Comparison of ENCODE assay signal across 21 mouse cellular contexts in genomic region chr16:8489340-8489739, GRCm38 (mm10). TPM values are rescaled to one million over a fixed set of nuclear protein-coding genes. Genes with fewer than 3 reads are reported as not detected.
DNase-seq lines count a peak whose midpoint lies in the region; ATAC-seq and TF ChIP-seq lines count a peak whose summit lies in the region.
"Had no signal": no experiment of that assay in that cellular context is flagged by ENCODE, and none has a peak within 500 bp of the region (broad histone marks: within the 10 kb centered on the region; RNA-seq: fewer than 3 reads in every experiment).

No protein-coding gene starts in this region.

- TF ChIP-seq EP300 in heart, adult 2 months (IDR thresholded peaks at IDR 0.05; ENCODE audit: insufficient read depth, low read depth, low read length), result no peak
- no peak for TF ChIP-seq EP300 in liver, postnatal 0 days (IDR thresholded peaks at IDR 0.05; ENCODE audit: low read depth)

- H3K79me2 ChIP-seq in heart, adult 2 months (replicated peaks; ENCODE audit: control insufficient read depth, insufficient read depth, low read length), result no peaks in the 10 kb centered on the region
- no peaks in the 10 kb centered on the region for H3K79me2 ChIP-seq in liver, adult 2 months (ENCODE audit: control insufficient read depth, insufficient read depth, low read length)

- no peak overlapping the region for H3K4me3 ChIP-seq in heart, embryonic 10.5 days
- no peak overlapping the region for H3K4me3 ChIP-seq in heart, adult 2 months
- H3K4me3 ChIP-seq in liver, adult 2 months (ENCODE audit: insufficient read depth, low read depth, low read length), result no peak overlapping the region
- H3K4me3 ChIP-seq in liver, postnatal 0 days (ENCODE audit: low read depth, low read length), result no peak overlapping the region
- H3K4me3 ChIP-seq: embryonic facial prominence, embryonic 15.5 days; erythroblast, embryonic 14.5 days; forebrain, embryonic 10.5 days; heart, embryonic 12.5 days; hindbrain, embryonic 12.5 days had no signal

- no peak for TF ChIP-seq CTCF in heart, adult 2 months (IDR thresholded peaks at IDR 0.05)
- no peak for TF ChIP-seq CTCF in liver, adult 2 months (IDR thresholded peaks at IDR 0.05; ENCODE audit: low read depth, low read length)
- TF ChIP-seq CTCF in liver, postnatal 0 days (IDR thresholded peaks at IDR 0.05; ENCODE audit: low read depth), result no peak

- no peak overlapping the region for H3K4me2 ChIP-seq in liver, postnatal 0 days (ENCODE audit: low read depth, low read length)
- H3K4me2 ChIP-seq: embryonic facial prominence, embryonic 15.5 days; heart, embryonic 12.5 days; hindbrain, embryonic 12.5 days had no signal

- H3K9me3 ChIP-seq in heart, embryonic 10.5 days, result no peaks in the 10 kb centered on the region
- no peaks in the 10 kb centered on the region for H3K9me3 ChIP-seq in liver, postnatal 0 days (ENCODE audit: low read length)
- H3K9me3 ChIP-seq: embryonic facial prominence, embryonic 15.5 days; forebrain, embryonic 10.5 days; heart, embryonic 12.5 days; hindbrain, embryonic 12.5 days had no signal

- no peak overlapping the region for H3K9ac ChIP-seq in heart, adult 2 months (ENCODE audit: low read depth, low read length)
- no peak overlapping the region for H3K9ac ChIP-seq in liver, adult 2 months (ENCODE audit: low read depth, low read length)
- no peak overlapping the region for H3K9ac ChIP-seq in liver, postnatal 0 days (replicated peaks)
- H3K9ac ChIP-seq: embryonic facial prominence, embryonic 15.5 days; heart, embryonic 12.5 days; hindbrain, embryonic 12.5 days had no signal

- intact Hi-C loops in heart, adult 2 months (cut with DNase I), result no loop called here

- no peaks in the 10 kb centered on the region for H3K4me1 ChIP-seq in heart, embryonic 10.5 days
- no peaks in the 10 kb centered on the region for H3K4me1 ChIP-seq in heart, adult 2 months (ENCODE audit: control insufficient read depth, insufficient read depth, low read length)
- no peaks in the 10 kb centered on the region for H3K4me1 ChIP-seq in liver, adult 2 months (ENCODE audit: control insufficient read depth, insufficient read depth, low read length)
- H3K4me1 ChIP-seq in liver, postnatal 0 days (ENCODE audit: insufficient read depth), result no peaks in the 10 kb centered on the region
- H3K4me1 ChIP-seq: embryonic facial prominence, embryonic 15.5 days; heart, embryonic 12.5 days had no signal

- no peaks in the 10 kb centered on the region for H3K27me3 ChIP-seq in heart, embryonic 10.5 days (ENCODE audit: insufficient read depth, poor library complexity, severe bottlenecking)
- no peaks in the 10 kb centered on the region for H3K27me3 ChIP-seq in heart, adult 2 months (ENCODE audit: control insufficient read depth, insufficient read depth, low read length)
- no peaks in the 10 kb centered on the region for H3K27me3 ChIP-seq in liver, adult 2 months (ENCODE audit: control insufficient read depth, insufficient read depth, low read length)
- H3K27me3 ChIP-seq in liver, postnatal 0 days (ENCODE audit: insufficient read depth, low read length), result no peaks in the 10 kb centered on the region
- H3K27me3 ChIP-seq: CH12.LX; embryonic facial prominence, embryonic 15.5 days; heart, embryonic 12.5 days; hindbrain, embryonic 12.5 days; Patski had no signal

- H3K36me3 ChIP-seq in heart, embryonic 10.5 days, result peaks cover 49% of the 10 kb centered on the region
- H3K36me3 ChIP-seq in heart, adult 2 months (ENCODE audit: control insufficient read depth, insufficient read depth, low read length), result no peaks in the 10 kb centered on the region
- H3K36me3 ChIP-seq in liver, adult 2 months (ENCODE audit: control insufficient read depth, insufficient read depth, low read length), result peaks cover 2% of the 10 kb centered on the region; the same call in 1 of the 2 replicates
- 0 out of 2 replicates have a peak, but pooled peaks cover 3% of the 10 kb centered on the region for H3K36me3 ChIP-seq in liver, postnatal 0 days (replicated peaks; ENCODE audit: insufficient read depth, low read length)

- DNase-seq in cerebellum, postnatal 14 days, result peak; percentile 28 to 33
- DNase-seq in cerebellum, adult 8-10 months, result no peak
- peak; percentile 70 for DNase-seq in heart, embryonic 10.5 days (ENCODE audit: low spot score)
- no peak for DNase-seq in heart, adult 2 months
- peak; percentile 28 for DNase-seq in liver, adult 2 months (ENCODE audit: extremely low read depth, low read depth, low spot score)
- DNase-seq in liver, postnatal 0 days, result no peak
- DNase-seq: adrenal gland, postnatal 14 days; embryo, embryonic 11 days; gastrocnemius, postnatal 10 days; heart, adult 18-20 months; kidney, adult 8-10 months had no signal

- no peak for TF ChIP-seq POLR2A in heart, adult 2 months (IDR thresholded peaks at IDR 0.05; ENCODE audit: insufficient read depth, low read depth, low read length)
- no peak for TF ChIP-seq POLR2A in liver, adult 2 months (IDR thresholded peaks at IDR 0.05; ENCODE audit: extremely low read depth, insufficient read depth, low read length)

- no peak for ATAC-seq in liver, postnatal 0 days
- ATAC-seq: activated CD4-positive, CD25-positive, alpha-beta regulatory T cell, adult 4 months; inflammation-experienced regulatory T-cells, adult 6 months; intestine, postnatal 0 days; Patski had no signal

- WGBS in heart, embryonic 10.5 days, result 87% methylated on average over 5 of the region's 5 CpGs
- WGBS in heart, adult 2 months, result 63% methylated on average over 5 of the region's 5 CpGs
- WGBS in liver, adult 2 months, result 45% methylated on average over 5 of the region's 5 CpGs
- WGBS in liver, postnatal 0 days (ENCODE audit: insufficient replicate concordance), result 83% methylated on average over 5 of the region's 5 CpGs

- no peak overlapping the region for H3K27ac ChIP-seq in heart, embryonic 10.5 days
- H3K27ac ChIP-seq in heart, adult 2 months, result no peak overlapping the region
- H3K27ac ChIP-seq in liver, adult 2 months (replicated peaks; ENCODE audit: insufficient read depth, low read depth, low read length), result no peak overlapping the region
- no peak overlapping the region for H3K27ac ChIP-seq in liver, postnatal 0 days (ENCODE audit: low read depth)
- H3K27ac ChIP-seq: embryonic facial prominence, embryonic 15.5 days; forebrain, embryonic 10.5 days; hindbrain, embryonic 12.5 days had no signal

RNA-seq across cellular contexts. Expression of gene Mettl22, which starts 18.8 kb away (rescaled TPM):
- 38.0 and 54.3 TPM in 2 replicates for polyA plus RNA-seq in heart, embryonic 10.5 days (2016; fragmentation: Nextera tagmentation; extraction: Ambion mirVana)
- 10 to 100 TPM; 29.4 to 35.6 TPM for total RNA-seq in heart, adult 2 months (2021)
- 63.1 and 69.1 TPM in 2 replicates for polyA plus RNA-seq in heart, adult 2 months (2012; rRNA removed)
- total RNA-seq in liver, adult 2 months (2014; rRNA removed), result 14.9 and 17.2 TPM in 2 replicates
- polyA plus RNA-seq in liver, adult 2 months (2012; rRNA removed), result 23.1 and 29.0 TPM in 2 replicates
- polyA plus RNA-seq in liver, postnatal 0 days (2015; fragmentation: Nextera tagmentation; extraction: Ambion mirVana), result 6.6 and 6.7 TPM in 2 replicates

RNA-seq across cellular contexts. Expression of gene Abat, which starts 23.9 kb away (rescaled TPM):
- polyA plus RNA-seq in heart, embryonic 10.5 days (2016; fragmentation: Nextera tagmentation; extraction: Ambion mirVana), result 34.7 and 41.8 TPM in 2 replicates
- total RNA-seq in heart, adult 2 months (2021), result 1 to 10 TPM; 5.7 to 6.9 TPM
- 11.5 and 16.6 TPM in 2 replicates for polyA plus RNA-seq in heart, adult 2 months (2012; rRNA removed)
- 150 and 169 TPM in 2 replicates for total RNA-seq in liver, adult 2 months (2014; rRNA removed)
- 168 and 227 TPM in 2 replicates for polyA plus RNA-seq in liver, adult 2 months (2012; rRNA removed)
- polyA plus RNA-seq in liver, postnatal 0 days (2015; fragmentation: Nextera tagmentation; extraction: Ambion mirVana), result 37.8 and 39.1 TPM in 2 replicates

Comparison
In these comparisons a context has a peak if more than half of its experiments do, and no peak if none do; other contexts are left out.
1. DNase-seq: peak in cerebellum, postnatal 14 days (2 of 2), heart, embryonic 10.5 days (single experiment) and liver, adult 2 months (single experiment); none in cerebellum, adult 8-10 months (single experiment), heart, adult 2 months (0 of 2) and liver, postnatal 0 days (single experiment).